ENCODE assay signal across 18 mouse cellular contexts in the genomic region with DNA sequence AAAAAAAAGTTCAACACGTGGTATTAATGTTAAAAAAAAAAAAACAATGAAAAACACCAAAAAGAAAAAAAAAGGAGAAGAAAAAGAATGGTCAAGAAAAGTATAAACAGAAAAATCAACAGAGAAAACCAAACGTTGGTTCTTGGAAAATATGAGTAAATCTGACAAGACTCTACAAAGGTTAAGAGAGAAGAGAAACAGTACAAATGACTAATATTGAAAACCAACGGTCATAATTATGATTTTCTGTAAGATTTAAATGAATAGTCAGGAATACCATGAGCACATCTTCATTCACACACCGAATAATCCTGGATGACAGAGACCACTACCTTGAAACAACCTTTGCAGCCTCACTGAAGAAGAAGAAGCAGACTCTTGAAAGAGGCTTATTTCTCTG. TPM values are rescaled to one million over a fixed set of nuclear protein-coding genes. Genes with fewer than 3 reads are reported as not detected.
"Had no signal": no experiment of that assay in that cellular context is flagged by ENCODE, and none has a peak within 500 bp of the region (broad histone marks: within the 10 kb centered on the region; RNA-seq: fewer than 3 reads in every experiment).

No protein-coding gene starts in this region.

- H3K9ac ChIP-seq: neural tube, embryonic 12.5 days; neural tube, embryonic 13.5 days; neural tube, embryonic 15.5 days; stomach, embryonic 15.5 days had no signal

- H3K9me3 ChIP-seq: neural tube, embryonic 12.5 days; neural tube, embryonic 13.5 days; neural tube, embryonic 15.5 days; stomach, embryonic 15.5 days had no signal

- H3K4me3 ChIP-seq: neural tube, embryonic 12.5 days; neural tube, embryonic 13.5 days; neural tube, embryonic 15.5 days; stomach, embryonic 15.5 days had no signal

- H3K4me2 ChIP-seq: neural tube, embryonic 12.5 days; neural tube, embryonic 13.5 days; neural tube, embryonic 15.5 days; stomach, embryonic 15.5 days had no signal

- H3K27ac ChIP-seq: neural tube, embryonic 12.5 days; neural tube, embryonic 13.5 days; neural tube, embryonic 15.5 days; stomach, embryonic 15.5 days; stomach, postnatal 0 days had no signal

- H3K36me3 ChIP-seq: neural tube, embryonic 12.5 days; neural tube, embryonic 13.5 days; neural tube, embryonic 15.5 days; stomach, embryonic 15.5 days had no signal

- DNase-seq: retina, postnatal 1 day; right cerebral cortex, adult 18-20 months; right cerebral cortex, postnatal 14 days; right cerebral cortex, postnatal 25 days; right cerebral cortex, postnatal 4 days; spleen, adult 18-20 months; thymus, adult 18-20 months; thymus, adult 2 months; thymus, postnatal 14 days; thymus, postnatal 25 days; thymus, postnatal 36 days; thymus, postnatal 4 days had no signal

- H3K4me1 ChIP-seq: neural tube, embryonic 12.5 days; neural tube, embryonic 13.5 days; neural tube, embryonic 15.5 days; stomach, embryonic 15.5 days had no signal

- H3K27me3 ChIP-seq: neural tube, embryonic 12.5 days; neural tube, embryonic 13.5 days; neural tube, embryonic 15.5 days; stomach, embryonic 15.5 days had no signal

RNA-seq across cellular contexts. Expression of a gene that starts 34.2 kb away (rescaled TPM):
- total RNA-seq: neutrophil, adult 5-6 weeks had no signal
